Mouse (Mus musculus) olfactory bulb, adult 2 months (tissue): ENCODE measurements around the gene Abcf2. TPM values are rescaled to one million over a fixed set of nuclear protein-coding genes. Genes with fewer than 3 reads are reported as not detected.

Experiments used
- H3K27ac ChIP-seq: fragments of 200-500 bp; 2 replicates; pipeline ENCODE4 v1.5.1; 2012; ENCODE audit warnings: low read depth, low read length; ENCODE audit not compliant: insufficient read depth
- H3K4me1 ChIP-seq: fragments of 200-500 bp; 2 replicates; pipeline ENCODE4 v1.6.1; 2012; ENCODE audit warnings: low read length; ENCODE audit not compliant: control insufficient read depth, insufficient read depth
- H3K4me3 ChIP-seq: fragments of 200-500 bp; 2 replicates; pipeline ENCODE4 v1.5.1; 2012; ENCODE audit warnings: mild to moderate bottlenecking, low read depth, low read length, moderate library complexity; ENCODE audit not compliant: insufficient read depth
- CTCF ChIP-seq: fragments of 200-500 bp; IDR thresholded peaks from 2 replicates; pipeline ENCODE4 v1.5.1; 2012; ENCODE audit warnings: low read depth, mild to moderate bottlenecking, low read length, moderate library complexity; ENCODE audit not compliant: insufficient read depth
- POLR2A ChIP-seq: fragments of 200-500 bp; IDR thresholded peaks from 2 replicates; pipeline ENCODE4 v1.6.1; 2012; ENCODE audit warnings: mild to moderate bottlenecking, low read depth, low read length, moderate library complexity; ENCODE audit not compliant: insufficient read depth
- WGBS: fragments of 180-500 bp; shearing (Covaris S2); methylation state at CpG from one replicate; pipeline ENCODE4 v1.1.7; 2018; 5-methylcytosine and 5-hydroxymethylcytosine counted together
- polyA plus RNA-seq: library from polyadenylated mRNA; stranded (reverse); fragments of >200 nt; gene quantifications from 2 replicates; pipeline ENCODE4 v1.2.4, GENCODE M21; 2012; ENCODE audit warnings: low replicate concordance; ENCODE audit not compliant: missing spikeins, insufficient read depth, insufficient read length

Gene Abcf2
- polyA plus RNA-seq, 1 experiment, result not detected

- H3K4me1 ChIP-seq, result peaks cover 60% of the 10 kb centered on the region
- WGBS, result 10% methylated on average over 2 of the region's 2 CpGs
- TF ChIP-seq CTCF (no peak), POLR2A (no peak)
- peak overlapping the region; percentile 94 for H3K27ac ChIP-seq
- peak overlapping the region; percentile 6; the same call in 1 of the 2 replicates for H3K4me3 ChIP-seq
These were observed 20.0 kb upstream of the Abcf2 start for GRCm38 (mm10) chr5:24597221-24597728.

- Histone ChIP-seq H3K4me1 (peaks cover 62% of the 10 kb centered on the region), H3K4me3 (peak overlapping the region; percentile 18), H3K27ac (peak overlapping the region; percentile 95)
- TF ChIP-seq CTCF (no peak), POLR2A (no peak)
- WGBS, result 4% methylated on average over 11 of the region's 11 CpGs
These were observed 19.4 kb upstream of the Abcf2 start for GRCm38 (mm10) chr5:24596519-24597171.

DNA sequence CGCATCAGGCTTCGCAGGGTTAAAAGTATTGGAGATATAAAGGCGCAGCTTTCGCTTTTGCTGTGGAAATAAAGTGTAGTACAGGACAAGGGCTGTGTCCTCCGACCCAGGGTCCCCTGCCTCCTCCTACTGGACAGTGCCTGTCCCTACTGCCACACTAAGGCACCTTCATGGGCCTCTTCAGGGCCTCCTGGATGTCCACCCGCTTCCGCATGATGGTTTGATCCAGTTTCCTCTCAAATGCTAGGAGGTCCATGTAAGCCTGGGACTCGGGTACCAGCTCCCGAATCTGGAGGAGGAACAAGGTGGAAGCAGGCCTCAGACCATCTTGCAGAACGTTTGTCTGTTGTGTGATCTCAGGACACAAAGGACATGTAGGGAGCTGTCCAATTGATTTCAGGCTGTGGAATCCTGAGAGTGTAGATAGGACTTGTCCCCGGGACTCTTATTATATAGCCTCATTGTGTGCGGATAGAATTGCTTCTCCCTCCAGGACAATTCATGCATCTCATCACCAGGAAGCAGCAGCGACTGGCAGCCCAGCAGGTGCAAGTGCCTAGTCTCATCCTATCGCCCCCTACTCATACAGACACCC is 18.6 kb upstream of the Abcf2 start:
- H3K27ac ChIP-seq, result peak overlapping the region; percentile 95
- TF ChIP-seq POLR2A (no peak), CTCF (no peak)
- peaks cover 63% of the 10 kb centered on the region for H3K4me1 ChIP-seq
- 33% methylated on average over 14 of the region's 14 CpGs for WGBS
- H3K4me3 ChIP-seq, result 0 out of 2 replicates have a peak overlapping the region, but pooled peaks have one; percentile 18

DNA sequence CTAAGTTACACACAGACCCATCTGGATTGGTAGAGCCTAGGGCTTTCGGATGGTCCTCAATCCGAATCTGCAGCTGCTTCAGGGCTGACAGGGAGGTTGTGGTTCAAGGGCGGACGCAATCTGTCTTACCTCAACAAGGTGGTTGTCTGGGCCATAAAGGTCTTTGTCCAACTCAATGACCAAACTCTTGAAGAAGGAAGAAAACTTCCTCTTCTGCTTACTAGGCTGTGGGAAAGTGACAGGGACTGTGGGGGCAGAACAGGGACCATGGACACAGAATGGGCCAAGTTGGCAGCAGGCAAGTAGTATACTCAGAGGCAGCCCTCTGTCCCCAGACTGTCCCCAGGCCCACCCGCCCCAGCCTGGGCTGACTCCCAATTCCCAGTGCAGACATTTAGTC is 18.0 kb upstream of the Abcf2 start:
- no peak overlapping the region for H3K4me3 ChIP-seq
- H3K27ac ChIP-seq, result no peak overlapping the region
- WGBS, result 84% methylated on average over 5 of the region's 5 CpGs
- TF ChIP-seq POLR2A, result no peak
- no peak for TF ChIP-seq CTCF
- H3K4me1 ChIP-seq, result peaks cover 64% of the 10 kb centered on the region

- peaks cover 66% of the 10 kb centered on the region for H3K4me1 ChIP-seq
- WGBS, result 91% methylated on average over 5 of the region's 5 CpGs
- no peak overlapping the region for H3K27ac ChIP-seq
- H3K4me3 ChIP-seq, result no peak overlapping the region
- TF ChIP-seq CTCF, result no peak
- TF ChIP-seq POLR2A, result no peak
These were observed 17.1 kb upstream of the Abcf2 start for GRCm38 (mm10) chr5:24594346-24594745.

DNA sequence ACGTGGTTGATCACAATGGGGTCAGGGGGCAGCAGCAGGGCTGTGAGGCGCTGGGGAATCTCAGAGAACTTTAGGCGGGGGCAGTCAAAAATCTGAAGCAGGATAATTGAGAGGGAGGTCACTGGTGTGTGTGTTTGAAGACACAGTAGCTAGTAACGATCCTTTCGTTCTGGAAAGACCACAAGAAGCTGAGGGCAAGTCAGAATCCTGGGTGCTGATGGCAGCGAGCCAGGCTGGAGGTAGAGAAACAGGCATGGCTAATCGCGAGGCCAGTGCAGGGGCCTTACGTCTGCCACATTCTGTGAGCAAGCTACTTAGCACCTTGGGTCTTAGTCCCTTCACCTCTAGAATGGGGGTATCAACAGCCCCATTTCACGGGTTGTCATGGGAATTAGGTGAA is 16.7 kb upstream of the Abcf2 start:
- Histone ChIP-seq H3K4me3 (no peak overlapping the region), H3K27ac (no peak overlapping the region), H3K4me1 (peaks cover 66% of the 10 kb centered on the region)
- 64% methylated on average over 10 of the region's 10 CpGs for WGBS
- TF ChIP-seq POLR2A, result no peak
- TF ChIP-seq CTCF, result no peak

DNA sequence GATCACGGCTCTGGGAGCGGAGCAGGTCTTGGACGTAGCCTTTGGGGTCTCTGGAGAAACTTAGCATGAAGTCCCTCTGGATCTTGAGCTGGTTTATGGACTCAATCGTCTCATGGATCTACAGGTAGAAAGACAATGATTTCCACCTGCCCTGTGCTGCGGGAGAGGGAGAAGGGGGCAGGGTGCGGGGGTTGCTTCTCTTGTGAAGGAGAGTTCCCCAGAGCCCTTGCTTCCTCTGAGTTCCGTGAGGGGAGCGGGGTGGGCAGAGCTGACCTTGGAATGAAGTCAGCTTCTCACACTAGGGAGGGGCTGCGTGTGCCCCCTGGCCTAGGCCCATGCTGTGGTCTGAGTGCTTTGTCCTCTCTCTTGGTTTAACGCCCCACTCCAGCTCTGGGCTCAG is 16.0 kb upstream of the Abcf2 start:
- TF ChIP-seq POLR2A (no peak), CTCF (no peak)
- peaks cover 64% of the 10 kb centered on the region for H3K4me1 ChIP-seq
- H3K4me3 ChIP-seq, result no peak overlapping the region
- 78% methylated on average over 10 of the region's 10 CpGs for WGBS
- no peak overlapping the region for H3K27ac ChIP-seq

- Histone ChIP-seq H3K4me3 (no peak overlapping the region), H3K4me1 (peaks cover 65% of the 10 kb centered on the region), H3K27ac (no peak overlapping the region)
- 76% methylated on average over 21 of the region's 21 CpGs for WGBS
- no peak for TF ChIP-seq POLR2A
- TF ChIP-seq CTCF, result no peak
These were observed 15.3 kb upstream of the Abcf2 start for GRCm38 (mm10) chr5:24592471-24593160.
